Mouse (Mus musculus) CH12.LX (cell line): ENCODE data around the gene Wdr63. TPM values are rescaled to one million over a fixed set of nuclear protein-coding genes. Genes with fewer than 3 reads are reported as not detected.

Source experiments
- DNase-seq: peaks from one replicate; pipeline ENCODE4 v3.0.0-alpha.2; 2013; ENCODE audit errors: extremely low read depth
- H3K27ac ChIP-seq: 2 replicates; pipeline ENCODE4 v1.5.1; 2012; ENCODE audit warnings: low read depth, mild to moderate bottlenecking, control low read depth, moderate library complexity; ENCODE audit not compliant: insufficient read depth
- H3K27me3 ChIP-seq: replicated peaks from 2 replicates; pipeline ENCODE3; 2012; ENCODE audit warnings: inconsistent platforms
- H3K36me3 ChIP-seq, 2 experiments: replicated peaks in 1 of 2; 2 replicates each; pipeline versions ENCODE3 to v1.6.1; 2012; ENCODE audit warnings: inconsistent platforms in 1 of 2, low read length in 1 of 2, mild to moderate bottlenecking in 1 of 2, mixed read lengths in 1 of 2, moderate library complexity in 1 of 2; ENCODE audit not compliant: control insufficient read depth in 1 of 2, insufficient read depth in 1 of 2
- H3K4me1 ChIP-seq, 2 experiments: 2 replicates each; pipeline ENCODE4 v1.6.1; 2012; ENCODE audit warnings: inconsistent platforms in 1 of 2, moderate library complexity in 1 of 2; ENCODE audit not compliant: insufficient read depth in 2 of 2, control insufficient read depth in 1 of 2
- H3K4me2 ChIP-seq: 2 replicates; pipeline ENCODE4 v1.6.1; 2012; ENCODE audit warnings: low read depth, mild to moderate bottlenecking, control low read depth; ENCODE audit not compliant: poor library complexity, insufficient read depth, severe bottlenecking
- H3K4me3 ChIP-seq, 3 experiments: fragments of 150-350 bp in 1 of 3; sonication (generic) in 1 of 3; replicated peaks in 1 of 3; 2 replicates each; pipeline versions ENCODE3 to v1.5.1; 2011 to 2012; ENCODE audit warnings: low read depth in 2 of 3, low read length in 2 of 3, mild to moderate bottlenecking in 2 of 3, moderate library complexity in 2 of 3, control low read depth in 1 of 3, improper control_type of control experiment in 1 of 3, inconsistent platforms in 1 of 3, mixed read lengths in 1 of 3; ENCODE audit not compliant: poor library complexity in 1 of 3
- H3K79me2 ChIP-seq: replicated peaks from 2 replicates; pipeline ENCODE4 v1.6.1; 2012; ENCODE audit warnings: mild to moderate bottlenecking, moderate library complexity; ENCODE audit not compliant: control insufficient read depth, poor library complexity, insufficient read depth, severe bottlenecking; ENCODE audit errors: extremely low read depth
- H3K9ac ChIP-seq: 2 replicates; pipeline ENCODE4 v1.6.1; 2012; ENCODE audit warnings: low read depth, mild to moderate bottlenecking, control low read depth, moderate library complexity; ENCODE audit not compliant: insufficient read depth
- H3K9me3 ChIP-seq: replicated peaks from 2 replicates; pipeline ENCODE3; 2012; ENCODE audit warnings: low read length, inconsistent platforms, mixed read lengths
- CHD1 ChIP-seq: IDR thresholded peaks from 2 replicates; pipeline ENCODE4 v1.6.1; 2012; ENCODE audit warnings: low read depth, low read length, improper control_type of control experiment, inconsistent platforms
- CHD2 ChIP-seq: IDR thresholded peaks from 2 replicates; pipeline ENCODE4 v1.6.1; 2011; ENCODE audit warnings: low read length, improper control_type of control experiment
- E2F4 ChIP-seq: IDR thresholded peaks from 2 replicates; pipeline ENCODE4 v1.6.1; 2011; ENCODE audit warnings: low read depth, low read length, improper control_type of control experiment; ENCODE audit not compliant: insufficient replicate concordance
- ELF1 ChIP-seq: IDR thresholded peaks from 2 replicates; pipeline ENCODE4 v1.6.1; 2014; ENCODE audit warnings: low read depth, mild to moderate bottlenecking, inconsistent platforms, low read length, improper control_type of control experiment
- EP300 ChIP-seq: IDR thresholded peaks from 2 replicates; pipeline ENCODE4 v1.6.1; 2011; ENCODE audit warnings: low read length, improper control_type of control experiment
- JUND ChIP-seq: conservative IDR thresholded peaks from 2 replicates; pipeline ENCODE4 v1.6.1; 2011; ENCODE audit warnings: low read depth, low read length, improper control_type of control experiment
- MAX ChIP-seq: IDR thresholded peaks from 2 replicates; pipeline ENCODE4 v1.6.1; 2011; ENCODE audit warnings: low read length, improper control_type of control experiment
- MEF2A ChIP-seq: IDR thresholded peaks from 2 replicates; pipeline ENCODE4 v1.6.1; 2014; ENCODE audit warnings: low read depth, mild to moderate bottlenecking, inconsistent platforms, low read length, improper control_type of control experiment, borderline replicate concordance
- MXI1 ChIP-seq: IDR thresholded peaks from 2 replicates; pipeline ENCODE4 v1.6.1; 2011; ENCODE audit warnings: mild to moderate bottlenecking, low read depth, low read length, improper control_type of control experiment
- MYC ChIP-seq: IDR thresholded peaks from 2 replicates; pipeline ENCODE4 v1.6.1; 2011; ENCODE audit warnings: low read depth, mild to moderate bottlenecking, improper control_type of control experiment, low read length
- NELFE ChIP-seq: IDR thresholded peaks from 2 replicates; pipeline ENCODE4 v1.6.1; 2011; ENCODE audit warnings: low read depth, low read length, improper control_type of control experiment
- POLR2A ChIP-seq: IDR thresholded peaks from 2 replicates; pipeline ENCODE4 v1.6.1; 2011; ENCODE audit warnings: low read depth, mild to moderate bottlenecking, improper control_type of control experiment, low read length
- RCOR1 ChIP-seq: conservative IDR thresholded peaks from 2 replicates; pipeline ENCODE4 v1.6.1; 2012; ENCODE audit warnings: low read depth, mild to moderate bottlenecking, inconsistent platforms, low read length, improper control_type of control experiment
- SIN3A ChIP-seq: IDR thresholded peaks from 2 replicates; pipeline ENCODE4 v1.6.1; 2012; ENCODE audit warnings: low read length, improper control_type of control experiment, inconsistent platforms
- TBP ChIP-seq: conservative IDR thresholded peaks from 2 replicates; pipeline ENCODE4 v1.6.1; 2011; ENCODE audit warnings: low read depth, low read length, improper control_type of control experiment
- TCF12 ChIP-seq: IDR thresholded peaks from 2 replicates; pipeline ENCODE4 v1.6.1; 2014; ENCODE audit warnings: low read depth, mild to moderate bottlenecking, inconsistent platforms, low read length, improper control_type of control experiment
- UBTF ChIP-seq: IDR thresholded peaks from 2 replicates; pipeline ENCODE4 v1.6.1; 2012; ENCODE audit warnings: low read depth, mild to moderate bottlenecking, inconsistent platforms, low read length, improper control_type of control experiment, moderate library complexity
- USF2 ChIP-seq: conservative IDR thresholded peaks from 2 replicates; pipeline ENCODE4 v1.6.1; 2011; ENCODE audit warnings: low read depth, low read length, improper control_type of control experiment
- ZKSCAN1 ChIP-seq: IDR thresholded peaks from 2 replicates; pipeline ENCODE4 v1.6.1; 2012; ENCODE audit warnings: low read depth, inconsistent platforms, low read length, improper control_type of control experiment, borderline replicate concordance
- ZMIZ1 ChIP-seq: IDR thresholded peaks from 2 replicates; pipeline ENCODE4 v1.6.1; 2012; ENCODE audit warnings: low read depth, mild to moderate bottlenecking, inconsistent platforms, low read length, improper control_type of control experiment
- ZNF384 ChIP-seq: IDR thresholded peaks from 2 replicates; pipeline ENCODE4 v1.6.1; 2012; ENCODE audit warnings: low read depth, low read length, improper control_type of control experiment, inconsistent platforms
- dilution Hi-C: fragments of 300-500 bp; cut with MboI; formaldehyde crosslinking; loops from 2 replicates; pipeline ENCODE4 v1.14.3; 2020; ENCODE audit warnings: low sequenced_read_pairs; ENCODE audit not compliant: extremely low pct_unique_long_range_greater_than_20kb, extremely low pct_ligation_motif_present
- in situ Hi-C: fragments of 300-500 bp; cut with MboI; formaldehyde crosslinking; loops from 3 replicates; pipeline ENCODE4 v1.14.3; 2019; ENCODE audit warnings: low sequenced_read_pairs, low pct_ligation_motif_present, low pct_unique_long_range_greater_than_20kb, mixed read lengths
- polyA plus RNA-seq: library from polyadenylated mRNA; unstranded; fragments of >175 nt; gene quantifications from 2 replicates; pipeline ENCODE4 v1.2.1, GENCODE M21; 2012; ENCODE audit warnings: low read depth; ENCODE audit not compliant: insufficient read length
- total RNA-seq, 2 experiments: library from RNA; depleted of rRNA; stranded (reverse); fragments of 300-350 nt in 1 of 2; fragments of >200 nt in 1 of 2; gene quantifications; 2 replicates each; pipeline ENCODE4 v1.2.3; 2012 to 2014

Wdr63 gene
- total and polyA plus RNA-seq, 3 experiments: not detected

DNA sequence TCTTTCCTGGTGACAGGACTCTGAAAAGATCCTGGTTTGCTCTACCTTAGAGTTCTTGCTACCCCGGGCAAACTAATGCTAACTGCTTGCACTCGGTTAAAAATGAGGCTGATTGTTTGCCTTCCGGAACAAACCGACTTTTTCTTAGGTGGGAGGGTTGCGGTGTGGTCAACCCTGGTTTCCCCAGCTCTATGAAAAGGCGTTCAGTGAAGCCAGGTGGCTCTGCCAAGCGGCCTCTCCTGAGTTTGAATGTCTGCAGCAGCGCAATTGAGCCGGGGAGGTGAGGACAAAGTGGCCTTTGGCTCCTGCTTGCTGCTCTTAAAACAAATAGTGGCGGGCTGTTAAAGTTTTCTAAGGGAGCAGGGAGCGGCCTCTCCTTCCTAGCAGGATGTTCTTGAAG is 42.6 kb upstream of the Wdr63 start (continued):
- TF ChIP-seq ZKSCAN1 (no peak), JUND (no peak; the same call in 1 of the 2 replicates), ZNF384 (peak; percentile 31; the same call in 1 of the 2 replicates), UBTF (peak; percentile 70; the same call in 1 of the 2 replicates), CHD1 (no peak), E2F4 (no peak; the same call in 1 of the 2 replicates)

DNA sequence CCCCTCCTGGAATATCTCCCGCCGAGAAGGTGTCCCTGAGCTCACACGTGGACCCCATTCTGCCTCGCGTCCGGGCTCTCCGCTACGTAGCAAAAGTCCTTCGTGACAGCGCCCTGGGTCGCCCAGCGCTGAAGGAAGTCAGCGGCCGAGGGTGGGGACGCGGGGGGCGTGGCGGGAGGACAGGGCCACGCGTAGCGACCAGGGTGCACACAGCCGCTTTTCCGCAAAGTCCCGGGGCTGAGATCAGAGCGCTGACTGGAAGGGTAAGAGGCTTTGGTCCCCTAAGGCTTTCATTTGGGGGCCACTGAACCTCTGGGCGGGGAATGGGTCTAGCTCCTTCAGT is 42.1 kb upstream of the Wdr63 start:
- no peaks in the 10 kb centered on the region for H3K9me3 ChIP-seq
- H3K79me2 ChIP-seq: peaks cover 20% of the 10 kb centered on the region
- no peaks in the 10 kb centered on the region for H3K36me3 ChIP-seq
- TF ChIP-seq USF2: no peak
- TF ChIP-seq NELFE: no peak
- peak; percentile 23; the same call in 1 of the 2 replicates for TF ChIP-seq MYC
- peak; percentile 48; the same call in 1 of the 2 replicates for TF ChIP-seq MAX
- peak; percentile 98 for TF ChIP-seq MXI1
- peak; percentile 8; the same call in 1 of the 2 replicates for TF ChIP-seq TBP
- TF ChIP-seq POLR2A: peak; percentile 54
- peak; percentile 75 for TF ChIP-seq SIN3A
- peak; percentile 40 for TF ChIP-seq ELF1
- TF ChIP-seq ZMIZ1: no peak
- TF ChIP-seq MEF2A: no peak
- no peak for TF ChIP-seq CHD2
- no peak; the same call in 1 of the 2 replicates for TF ChIP-seq EP300
- no peak for TF ChIP-seq RCOR1
- TF ChIP-seq TCF12: no peak
- peak; percentile 63 for DNase-seq
- H3K4me2 ChIP-seq: peak overlapping the region; percentile 57
- peaks cover 13 to 76% of the 10 kb centered on the region in 2 experiments for H3K4me1 ChIP-seq
- dilution Hi-C loops: no loop called here
- H3K27me3 ChIP-seq: no peaks in the 10 kb centered on the region
- peak overlapping the region; percentile 53 for H3K27ac ChIP-seq
- H3K9ac ChIP-seq: peak overlapping the region; percentile 82
- in situ Hi-C loops: no loop called here
- H3K4me3 ChIP-seq: peak overlapping the region; percentile 66 to 82 (median 77)
